Mouse (Mus musculus): ENCODE measurements at regions not wholly inside any gene's neighbourhood (a gene's known extent, or its start where the extent isn't known, plus 50 kb on each side); places are given as distances from the start of the nearest gene placed in this dataset.

GRCm38 (mm10) chr3:142981221-142981620 lies 99.4 kb upstream of the Pkn2 start:
- TF ChIP-seq CTCF (conservative IDR thresholded peaks at IDR 0.05; ENCODE audit: low read length), result no peak
- TF ChIP-seq NANOG (IDR thresholded peaks at IDR 0.05; ENCODE audit: borderline replicate concordance, low read length), result no peak
- no peak for TF ChIP-seq POU5F1 (IDR thresholded peaks at IDR 0.05; ENCODE audit: borderline replicate concordance, low read length)
